Mouse (Mus musculus): ENCODE results near the gene Angptl2.

Gene Angptl2

GRCm38 (mm10) chr2:33215700-33216509 is at the start of gene Angptl2:
Gene Angptl2 (plus strand): TSS chr2:33216069.
- DNase-seq = peak; percentile 91 to 95

- no peak for DNase-seq
These were observed 48.8 kb upstream of the Angptl2 start for GRCm38 (mm10) chr2:33167060-33167459.

- no peak for DNase-seq
These were observed 46.4 kb upstream of the Angptl2 start for GRCm38 (mm10) chr2:33169445-33169844.

GRCm38 (mm10) chr2:33170777-33171565 is 44.9 kb upstream of the Angptl2 start:
- DNase-seq = no peak

- no peak for DNase-seq
These were observed 42.7 kb upstream of the Angptl2 start for GRCm38 (mm10) chr2:33173126-33173525.

GRCm38 (mm10) chr2:33173686-33174085 is 42.2 kb upstream of the Angptl2 start:
- DNase-seq = no peak

- no peak for DNase-seq
These were observed 39.4 kb upstream of the Angptl2 start for GRCm38 (mm10) chr2:33176516-33176915.

- no peak for DNase-seq
These were observed 38.9 kb upstream of the Angptl2 start for GRCm38 (mm10) chr2:33176921-33177320.

GRCm38 (mm10) chr2:33177443-33178242 is 38.2 kb upstream of the Angptl2 start:
- no peak for DNase-seq

- peak; percentile 51 to 75 for DNase-seq
These were observed 37.5 kb upstream of the Angptl2 start for GRCm38 (mm10) chr2:33178243-33178932.

GRCm38 (mm10) chr2:33179171-33179929 is 36.5 kb upstream of the Angptl2 start:
- no peak for DNase-seq

GRCm38 (mm10) chr2:33179930-33180630 is 35.8 kb upstream of the Angptl2 start:
- peak; percentile 31 to 48 for DNase-seq

- no peak for DNase-seq
These were observed 32.5 kb upstream of the Angptl2 start for GRCm38 (mm10) chr2:33183321-33183720.

- peak; percentile 54 to 68 for DNase-seq
These were observed 31.2 kb upstream of the Angptl2 start for GRCm38 (mm10) chr2:33184641-33185040.

GRCm38 (mm10) chr2:33185258-33185657 is 30.6 kb upstream of the Angptl2 start:
- peak; percentile 64 to 69 for DNase-seq

GRCm38 (mm10) chr2:33186505-33186904 is 29.4 kb upstream of the Angptl2 start:
- DNase-seq = no peak

- DNase-seq = peak in 1 of 2 experiments; percentile 49
These were observed 28.0 kb upstream of the Angptl2 start for GRCm38 (mm10) chr2:33187874-33188273.

GRCm38 (mm10) chr2:33188925-33189670 is 26.8 kb upstream of the Angptl2 start:
- no peak for DNase-seq

GRCm38 (mm10) chr2:33189976-33190375 is 25.9 kb upstream of the Angptl2 start:
- no peak for DNase-seq

- DNase-seq = no peak
These were observed 15.4 kb upstream of the Angptl2 start for GRCm38 (mm10) chr2:33200368-33201068.
